8 mouse cellular contexts compared by ENCODE assay signal in genomic region chr2:71211591-71212359, GRCm38 (mm10). TPM values are rescaled to one million over a fixed set of nuclear protein-coding genes. Genes with fewer than 3 reads are reported as not detected.
A peak's percentile ranks its signal among the peaks of the same experiment; 100 is the strongest.
DNase-seq lines count a peak whose midpoint lies in the region; ATAC-seq lines count a peak whose summit lies in the region.

TSS of gene Dync1i2 (plus strand) at chr2:71211706.

- peak; percentile 93 for DNase-seq in CD4-positive, CD25-positive, alpha-beta regulatory T cell, adult 2 months (ENCODE audit: low read depth, low spot score)
- DNase-seq in fat pad, adult 2 months (ENCODE audit: extremely low read depth, low read depth, low spot score), result peak; percentile 67
- peak; percentile 95 for DNase-seq in kidney, postnatal 10 days
- peak; percentile 85 to 89 for DNase-seq in natural killer cell, adult 2 months (ENCODE audit: low spot score in 2 of 2)

- H3K4me2 ChIP-seq in heart, embryonic 13.5 days, result peak within 1 kb of the TSS; percentile 78
- H3K4me2 ChIP-seq in liver, embryonic 12.5 days, result peak within 1 kb of the TSS; percentile 69
- H3K4me2 ChIP-seq in stomach, embryonic 15.5 days, result peak within 1 kb of the TSS; percentile 52

- H3K36me3 ChIP-seq in heart, embryonic 13.5 days, result peaks cover 26% of the 10 kb centered on the region
- peaks cover 20% of the 10 kb centered on the region for H3K36me3 ChIP-seq in liver, embryonic 12.5 days
- H3K36me3 ChIP-seq in stomach, embryonic 15.5 days, result peaks cover 6% of the 10 kb centered on the region; the same call in 1 of the 2 replicates

- H3K4me1 ChIP-seq in brown adipose tissue, adult 24 weeks (ENCODE audit: control insufficient read depth, insufficient read depth, insufficient read length, low read length), result peaks cover 2% of the 10 kb centered on the region; the same call in 1 of the 2 replicates
- peaks cover 12% of the 10 kb centered on the region for H3K4me1 ChIP-seq in heart, embryonic 13.5 days
- peaks cover 15% of the 10 kb centered on the region for H3K4me1 ChIP-seq in liver, embryonic 12.5 days
- H3K4me1 ChIP-seq in stomach, embryonic 15.5 days, result no peaks in the 10 kb centered on the region

- peak; percentile 98 for ATAC-seq in heart, embryonic 13.5 days (ENCODE audit: extremely low read depth, insufficient number of reproducible peaks, low FRiP score, low TSS enrichment)
- peak; percentile 99 for ATAC-seq in liver, embryonic 12.5 days
- peak; percentile 100 for ATAC-seq in stomach, embryonic 15.5 days (ENCODE audit: insufficient read depth, low FRiP score, low read depth)

- peak within 1 kb of the TSS; percentile 95 for H3K27ac ChIP-seq in brown adipose tissue, adult 24 weeks (replicated peaks; ENCODE audit: low read depth, low read length)
- H3K27ac ChIP-seq in heart, embryonic 13.5 days (replicated peaks), result peak within 1 kb of the TSS; percentile 85
- H3K27ac ChIP-seq in liver, embryonic 12.5 days, result peak within 1 kb of the TSS; percentile 84
- peak within 1 kb of the TSS; percentile 87 for H3K27ac ChIP-seq in stomach, embryonic 15.5 days

- peak within 1 kb of the TSS; percentile 95 for H3K4me3 ChIP-seq in brown adipose tissue, adult 24 weeks (ENCODE audit: insufficient read depth, low read depth, low read length)
- H3K4me3 ChIP-seq in heart, embryonic 13.5 days, result peak within 1 kb of the TSS; percentile 89
- peak within 1 kb of the TSS; percentile 93 for H3K4me3 ChIP-seq in liver, embryonic 12.5 days
- H3K4me3 ChIP-seq in stomach, embryonic 15.5 days (replicated peaks), result peak within 1 kb of the TSS; percentile 75

- whole genome bisulfite sequencing in heart, embryonic 13.5 days, result under 1% methylated on average over 57 of the region's 57 CpGs
- under 1% methylated on average over 57 of the region's 57 CpGs for WGBS in liver, embryonic 12.5 days (ENCODE audit: insufficient replicate concordance)
- WGBS in stomach, embryonic 15.5 days, result under 1% methylated on average over 57 of the region's 57 CpGs

- no peaks in the 10 kb centered on the region for H3K9me3 ChIP-seq in heart, embryonic 13.5 days
- no peaks in the 10 kb centered on the region for H3K9me3 ChIP-seq in liver, embryonic 12.5 days (replicated peaks)
- H3K9me3 ChIP-seq in stomach, embryonic 15.5 days, result no peaks in the 10 kb centered on the region

- H3K9ac ChIP-seq in heart, embryonic 13.5 days, result peak within 1 kb of the TSS; percentile 95
- peak within 1 kb of the TSS; percentile 91 for H3K9ac ChIP-seq in liver, embryonic 12.5 days
- peak within 1 kb of the TSS; percentile 66 for H3K9ac ChIP-seq in stomach, embryonic 15.5 days

- no peaks in the 10 kb centered on the region for H3K27me3 ChIP-seq in heart, embryonic 13.5 days (replicated peaks)
- H3K27me3 ChIP-seq in liver, embryonic 12.5 days (replicated peaks), result no peaks in the 10 kb centered on the region
- H3K27me3 ChIP-seq in stomach, embryonic 15.5 days (replicated peaks), result no peaks in the 10 kb centered on the region

RNA-seq across cellular contexts. Expression of gene Dync1i2, which starts in this region (rescaled TPM):
- polyA plus RNA-seq in brown adipose tissue, adult 24 weeks (2012; ENCODE audit: insufficient read depth, insufficient read length, missing spikeins), result 43.3 and 47.7 TPM in 2 replicates
- polyA plus RNA-seq in heart, embryonic 13.5 days (2015; fragmentation: Nextera tagmentation; extraction: Ambion mirVana), result 59.5 and 64.8 TPM in 2 replicates
- polyA plus RNA-seq in liver, embryonic 12.5 days (2016; fragmentation: Nextera tagmentation; extraction: Ambion mirVana), result 42.0 and 43.0 TPM in 2 replicates
- 78.1 and 80.5 TPM in 2 replicates for polyA plus RNA-seq in stomach, embryonic 15.5 days (2015; fragmentation: Nextera tagmentation; extraction: Ambion mirVana)

Comparison
In these comparisons a context has a peak if more than half of its experiments do, and no peak if none do; other contexts are left out.
1. Peak in every context shown above with its lines: DNase-seq, ATAC-seq, H3K4me3 ChIP-seq and H3K27ac ChIP-seq.